Mouse (Mus musculus): ENCODE results near the gene Gpr83.

DNA sequence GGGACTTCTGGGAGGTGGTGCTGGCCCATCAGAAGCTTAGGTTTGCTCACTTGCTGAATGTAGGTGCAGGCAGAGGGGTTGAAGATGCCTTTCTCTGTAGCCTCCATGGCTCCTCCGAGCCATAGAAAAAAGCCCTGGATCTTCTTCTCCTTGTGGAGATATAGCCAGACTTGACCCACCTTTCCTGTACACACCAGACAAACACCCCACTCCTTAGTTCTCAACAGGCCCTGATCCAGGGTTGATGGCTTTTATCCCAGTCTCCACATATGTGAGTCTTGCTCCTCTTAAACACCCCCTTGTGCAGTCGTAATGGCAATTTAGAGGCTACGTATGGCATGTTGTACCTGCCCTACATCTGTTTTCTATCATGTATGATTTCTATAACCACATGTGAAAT lies 3.1 kb downstream of the Gpr83 start:
- no peak for TF ChIP-seq CTCF (IDR thresholded peaks at IDR 0.05)
- TF ChIP-seq EP300 (IDR thresholded peaks at IDR 0.05; ENCODE audit: insufficient read depth, low read depth, low read length), result no peak

Data from heart, adult 2 months (tissue).